Mouse (Mus musculus) ES-Bruce4 (cell line): ENCODE results near the gene Erbin.

Source experiments
- CTCF ChIP-seq: IDR thresholded peaks from one replicate; pipeline ENCODE4 v1.8.1; 2011; ENCODE audit warnings: low read depth, low read length
- EP300 ChIP-seq: IDR thresholded peaks from 2 replicates; pipeline ENCODE4 v1.6.1; 2011; ENCODE audit warnings: low read depth, low read length; ENCODE audit not compliant: insufficient read depth
- POLR2A ChIP-seq: IDR thresholded peaks from one replicate; pipeline ENCODE4 v1.8.1; 2011; ENCODE audit warnings: low read length; ENCODE audit not compliant: insufficient read depth

DNA sequence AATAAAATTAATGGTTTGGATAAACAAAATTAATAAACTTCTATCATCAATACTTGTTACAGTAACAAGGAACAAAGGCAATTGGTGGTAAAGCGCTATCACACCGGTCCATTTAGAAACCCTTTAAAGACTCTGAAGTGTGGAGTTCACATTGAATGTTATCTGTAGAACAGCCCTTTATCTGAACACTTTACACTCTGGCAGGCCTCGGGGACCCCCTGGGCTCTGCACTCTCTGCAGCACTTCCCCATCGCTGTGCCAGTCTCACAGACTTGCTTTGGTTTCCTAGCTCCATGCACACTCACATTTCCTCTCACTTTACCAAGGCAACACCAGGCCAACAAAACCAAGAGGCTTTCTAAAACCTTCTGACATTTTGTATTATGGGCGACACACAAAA is 100.9 kb downstream of the Erbin start:
- TF ChIP-seq CTCF (no peak), POLR2A (no peak), EP300 (no peak)
